Mouse (Mus musculus): ENCODE measurements around the gene Pik3ap1. TPM values are rescaled to one million over a fixed set of nuclear protein-coding genes. Genes with fewer than 3 reads are reported as not detected.

Pik3ap1 gene
- total and polyA plus RNA-seq, 3 experiments, result 26.7 to 106 (median 37.4) TPM

DNA sequence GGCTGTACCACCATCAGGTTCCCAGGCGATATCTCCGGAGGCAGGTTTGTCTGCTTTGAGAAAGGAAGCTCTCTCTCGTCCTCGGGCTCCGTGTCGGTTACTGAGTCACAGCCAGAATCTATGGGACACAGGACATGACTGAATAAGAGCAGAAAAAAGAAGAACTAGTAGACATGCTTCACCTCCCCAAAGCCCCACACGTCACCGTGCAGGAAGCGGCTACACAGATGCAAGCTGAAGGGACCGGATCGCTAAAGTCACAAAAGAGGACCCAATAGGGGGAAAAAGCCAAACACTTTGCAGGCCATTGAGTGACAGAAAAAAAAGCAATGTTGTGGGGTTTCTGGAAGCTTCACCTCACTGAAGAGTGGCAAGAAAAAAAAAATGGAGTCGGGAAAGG is 52.7 kb downstream of the Pik3ap1 start:
- peak; percentile 90 for DNase-seq (ENCODE audit: extremely low read depth)
- H3K27ac ChIP-seq (ENCODE audit: insufficient read depth, low read depth), result peak overlapping the region; percentile 89
- in situ Hi-C loops (cut with MboI; ENCODE audit: low pct_ligation_motif_present, low pct_unique_long_range_greater_than_20kb, low sequenced_read_pairs), result loop anchor here (5.0 kb wide), 1 partner anchor 40 kb away; no protein-coding TSS in a partner anchor
- peaks cover 28 to 70% of the 10 kb centered on the region in 2 experiments for H3K4me1 ChIP-seq (ENCODE audit: control insufficient read depth in 1 of 2, insufficient read depth in 2 of 2)
- peaks cover 24% of the 10 kb centered on the region for H3K79me2 ChIP-seq (replicated peaks; ENCODE audit: control insufficient read depth, extremely low read depth, insufficient read depth, poor library complexity, severe bottlenecking)
- peaks cover 9% of the 10 kb centered on the region for H3K9me3 ChIP-seq (replicated peaks; ENCODE audit: low read length)
- H3K27me3 ChIP-seq (replicated peaks), result no peaks in the 10 kb centered on the region
- dilution Hi-C loops (cut with MboI; ENCODE audit: extremely low pct_ligation_motif_present, extremely low pct_unique_long_range_greater_than_20kb, low sequenced_read_pairs), result no loop called here
- no peak for TF ChIP-seq USF2 (conservative IDR thresholded peaks at IDR 0.05; ENCODE audit: low read depth, low read length)
- TF ChIP-seq TCF12 (IDR thresholded peaks at IDR 0.05; ENCODE audit: low read depth, low read length), result peak; percentile 54; the same call in 1 of the 2 replicates
- no peak for TF ChIP-seq JUND (conservative IDR thresholded peaks at IDR 0.05; ENCODE audit: low read depth, low read length)
- TF ChIP-seq ZC3H11A (IDR thresholded peaks at IDR 0.05; ENCODE audit: low read depth, low read length), result no peak
- TF ChIP-seq USF1 (IDR thresholded peaks at IDR 0.05; ENCODE audit: low read depth, low read length), result no peak
- TF ChIP-seq ZKSCAN1 (IDR thresholded peaks at IDR 0.05; ENCODE audit: borderline replicate concordance, low read depth, low read length), result no peak
- TF ChIP-seq POLR2A (IDR thresholded peaks at IDR 0.05; ENCODE audit: low read depth, low read length), result peak; percentile 67
- peak; percentile 64; the same call in 1 of the 2 replicates for TF ChIP-seq UBTF (IDR thresholded peaks at IDR 0.05; ENCODE audit: low read depth, low read length)
- TF ChIP-seq JUN (IDR thresholded peaks at IDR 0.05; ENCODE audit: insufficient read depth, low read depth, low read length), result no peak
- no peak for TF ChIP-seq CTCF (conservative IDR thresholded peaks at IDR 0.05 in 1 of 2, IDR thresholded peaks at IDR 0.05 in 1 of 2; ENCODE audit: low read depth in 2 of 2, low read length in 2 of 2)
- TF ChIP-seq TBP (conservative IDR thresholded peaks at IDR 0.05; ENCODE audit: low read depth, low read length), result 0 out of 2 replicates have a peak, but pooled peaks have one; percentile 44
- TF ChIP-seq GABPA (IDR thresholded peaks at IDR 0.05; ENCODE audit: insufficient replicate concordance, low read depth, low read length), result no peak
- TF ChIP-seq MYC (IDR thresholded peaks at IDR 0.05; ENCODE audit: low read depth, low read length), result 0 out of 2 replicates have a peak, but pooled peaks have one; percentile 55
- TF ChIP-seq ETS1 (conservative IDR thresholded peaks at IDR 0.05; ENCODE audit: low read depth, low read length), result peak; percentile 75
- peak; percentile 61 for TF ChIP-seq IRF4 (IDR thresholded peaks at IDR 0.05; ENCODE audit: low read depth, low read length)
- TF ChIP-seq SIN3A (IDR thresholded peaks at IDR 0.05; ENCODE audit: low read length), result peak; percentile 64; the same call in 1 of the 2 replicates
- peak; percentile 49; the same call in 1 of the 2 replicates for TF ChIP-seq ELF1 (IDR thresholded peaks at IDR 0.05; ENCODE audit: low read depth, low read length)
- TF ChIP-seq MAX (IDR thresholded peaks at IDR 0.05; ENCODE audit: low read length), result no peak
- TF ChIP-seq ZNF384 (IDR thresholded peaks at IDR 0.05; ENCODE audit: low read depth, low read length), result peak; percentile 76
- TF ChIP-seq E2F4 (IDR thresholded peaks at IDR 0.05; ENCODE audit: insufficient replicate concordance, low read depth, low read length), result no peak
- TF ChIP-seq MXI1 (IDR thresholded peaks at IDR 0.05; ENCODE audit: low read depth, low read length), result peak; percentile 25; the same call in 1 of the 2 replicates
- no peak for TF ChIP-seq MAFK (IDR thresholded peaks at IDR 0.05; ENCODE audit: insufficient replicate concordance, low read length)
- peak; percentile 56; the same call in 1 of the 2 replicates for TF ChIP-seq MEF2A (IDR thresholded peaks at IDR 0.05; ENCODE audit: borderline replicate concordance, low read depth, low read length)
- TF ChIP-seq NELFE (IDR thresholded peaks at IDR 0.05; ENCODE audit: low read depth, low read length), result 0 out of 2 replicates have a peak, but pooled peaks have one; percentile 28
- no peak for TF ChIP-seq RCOR1 (conservative IDR thresholded peaks at IDR 0.05; ENCODE audit: low read depth, low read length)
- TF ChIP-seq SMC3 (IDR thresholded peaks at IDR 0.05; ENCODE audit: low read depth, low read length), result no peak
- TF ChIP-seq ZMIZ1 (IDR thresholded peaks at IDR 0.05; ENCODE audit: low read depth, low read length), result 0 out of 2 replicates have a peak, but pooled peaks have one; percentile 31
- peak; percentile 22; the same call in 1 of the 2 replicates for TF ChIP-seq HCFC1 (IDR thresholded peaks at IDR 0.05; ENCODE audit: low read depth, low read length)
- no peak; the same call in 1 of the 2 replicates for TF ChIP-seq BHLHE40 (IDR thresholded peaks at IDR 0.05; ENCODE audit: low read depth, low read length)
- no peak for TF ChIP-seq KAT2A (IDR thresholded peaks at IDR 0.05; ENCODE audit: insufficient replicate concordance, low read length)
- TF ChIP-seq CHD1 (IDR thresholded peaks at IDR 0.05; ENCODE audit: low read depth, low read length), result 0 out of 2 replicates have a peak, but pooled peaks have one; percentile 25
- TF ChIP-seq CHD2 (IDR thresholded peaks at IDR 0.05; ENCODE audit: low read length), result peak; percentile 50; the same call in 1 of the 2 replicates
- no peak for TF ChIP-seq RAD21 (IDR thresholded peaks at IDR 0.05; ENCODE audit: low read depth, low read length)
- TF ChIP-seq NRF1 (IDR thresholded peaks at IDR 0.05; ENCODE audit: low read depth, low read length), result no peak
- no peak for TF ChIP-seq PAX5 (IDR thresholded peaks at IDR 0.05; ENCODE audit: low read length)
- TF ChIP-seq EP300 (IDR thresholded peaks at IDR 0.05; ENCODE audit: low read length), result peak; percentile 64; the same call in 1 of the 2 replicates
- no peak for TF ChIP-seq POLR2AphosphoS2 (IDR thresholded peaks at IDR 0.05; ENCODE audit: low read depth, low read length)
- peak; percentile 58; the same call in 1 of the 2 replicates for TF ChIP-seq MAZ (IDR thresholded peaks at IDR 0.05; ENCODE audit: low read depth, low read length)
- H3K9ac ChIP-seq (ENCODE audit: insufficient read depth, low read depth), result peak overlapping the region; percentile 71
- peaks cover 29 to 57% of the 10 kb centered on the region in 2 experiments for H3K36me3 ChIP-seq (replicated peaks in 1 of 2; ENCODE audit: control insufficient read depth in 1 of 2, insufficient read depth in 1 of 2, low read length in 1 of 2)
- peak overlapping the region; percentile 94 for H3K4me2 ChIP-seq (ENCODE audit: insufficient read depth, low read depth, poor library complexity, severe bottlenecking)
- peak overlapping the region; percentile 53 to 66 (median 59) for H3K4me3 ChIP-seq (replicated peaks in 1 of 3; ENCODE audit: low read depth in 2 of 3, low read length in 2 of 3, poor library complexity in 1 of 3)

Measured in CH12.LX (cell line).